Mouse (Mus musculus): ENCODE results near the gene Nfib. TPM values are rescaled to one million over a fixed set of nuclear protein-coding genes. Genes with fewer than 3 reads are reported as not detected.

The Nfib gene
- polyA plus RNA-seq, 1 experiment from 2014 or later, result 31.8 TPM

- ATAC-seq (ENCODE audit: insufficient number of reproducible peaks, low FRiP score, low TSS enrichment, low read depth), result no peak
- 94% methylated on average over 10 of the region's 10 CpGs for WGBS
Observed at GRCm38 (mm10) chr4:82494829-82495228, 210.7 kb downstream of the Nfib start.

GRCm38 (mm10) chr4:82494424-82494823 lies 211.1 kb downstream of the Nfib start:
- 75% methylated on average over 3 of the region's 3 CpGs for WGBS
- Histone ChIP-seq H3K4me3 (ENCODE audit: low read depth, low read length) (no peak overlapping the region), H3K9ac (ENCODE audit: low read length) (no peak overlapping the region), H3K4me2 (ENCODE audit: low read depth, severe bottlenecking) (no peak overlapping the region), H3K27me3 (ENCODE audit: control insufficient read depth, insufficient read depth, low read length) (no peaks in the 10 kb centered on the region), H3K9me3 (ENCODE audit: control insufficient read depth, low read length) (no peaks in the 10 kb centered on the region), H3K27ac (replicated peaks; ENCODE audit: low read depth, low read length) (no peak overlapping the region), H3K36me3 (ENCODE audit: control insufficient read depth, insufficient read depth, low read length) (peaks cover 9% of the 10 kb centered on the region), H3K4me1 (ENCODE audit: control insufficient read depth, insufficient read depth, low read length) (peaks cover 6% of the 10 kb centered on the region; the same call in 1 of the 2 replicates)
- ATAC-seq (ENCODE audit: insufficient number of reproducible peaks, low FRiP score, low TSS enrichment, low read depth) (no peak), DNase-seq (ENCODE audit: low spot score) (peak; percentile 5)

More at GRCm38 (mm10) chr4:82494829-82495228, 210.7 kb downstream of the Nfib start:
- DNase-seq (ENCODE audit: low spot score), result peak; percentile 16
- Histone ChIP-seq H3K4me2 (ENCODE audit: low read depth, severe bottlenecking) (no peak overlapping the region), H3K4me3 (ENCODE audit: low read depth, low read length) (no peak overlapping the region), H3K9ac (ENCODE audit: low read length) (no peak overlapping the region), H3K27me3 (ENCODE audit: control insufficient read depth, insufficient read depth, low read length) (no peaks in the 10 kb centered on the region), H3K4me1 (ENCODE audit: control insufficient read depth, insufficient read depth, low read length) (peaks cover 3% of the 10 kb centered on the region; the same call in 1 of the 2 replicates), H3K9me3 (ENCODE audit: control insufficient read depth, low read length) (no peaks in the 10 kb centered on the region), H3K36me3 (ENCODE audit: control insufficient read depth, insufficient read depth, low read length) (peaks cover 9% of the 10 kb centered on the region), H3K27ac (replicated peaks; ENCODE audit: low read depth, low read length) (no peak overlapping the region)

- Histone ChIP-seq H3K4me3 (ENCODE audit: low read depth, low read length) (no peak overlapping the region), H3K27ac (replicated peaks; ENCODE audit: low read depth, low read length) (no peak overlapping the region), H3K36me3 (ENCODE audit: control insufficient read depth, insufficient read depth, low read length) (peaks cover 9% of the 10 kb centered on the region), H3K9ac (ENCODE audit: low read length) (no peak overlapping the region), H3K9me3 (ENCODE audit: control insufficient read depth, low read length) (no peaks in the 10 kb centered on the region), H3K27me3 (ENCODE audit: control insufficient read depth, insufficient read depth, low read length) (no peaks in the 10 kb centered on the region), H3K4me2 (ENCODE audit: low read depth, severe bottlenecking) (no peak overlapping the region), H3K4me1 (ENCODE audit: control insufficient read depth, insufficient read depth, low read length) (peaks cover 6% of the 10 kb centered on the region; the same call in 1 of the 2 replicates)
- ATAC-seq (ENCODE audit: insufficient number of reproducible peaks, low FRiP score, low TSS enrichment, low read depth) (no peak), DNase-seq (ENCODE audit: low spot score) (no peak)
- WGBS, result 67% methylated on average over 1 of the region's 1 CpGs
Observed at GRCm38 (mm10) chr4:82493865-82494264, 211.7 kb downstream of the Nfib start.

GRCm38 (mm10) chr4:82493363-82493762 lies 212.2 kb downstream of the Nfib start:
- H3K4me1 ChIP-seq (ENCODE audit: control insufficient read depth, insufficient read depth, low read length), result peaks cover 6% of the 10 kb centered on the region; the same call in 1 of the 2 replicates
- ATAC-seq (ENCODE audit: insufficient number of reproducible peaks, low FRiP score, low TSS enrichment, low read depth), result no peak

GRCm38 (mm10) chr4:82492737-82493136 lies 212.8 kb downstream of the Nfib start:
- no peaks in the 10 kb centered on the region for H3K9me3 ChIP-seq (ENCODE audit: control insufficient read depth, low read length)
- peak; percentile 18 for DNase-seq (ENCODE audit: low spot score)
- H3K27ac ChIP-seq (replicated peaks; ENCODE audit: low read depth, low read length), result no peak overlapping the region
- H3K9ac ChIP-seq (ENCODE audit: low read length), result no peak overlapping the region
- no peak for ATAC-seq (ENCODE audit: insufficient number of reproducible peaks, low FRiP score, low TSS enrichment, low read depth)
- peaks cover 6% of the 10 kb centered on the region; the same call in 1 of the 2 replicates for H3K4me1 ChIP-seq (ENCODE audit: control insufficient read depth, insufficient read depth, low read length)
- H3K36me3 ChIP-seq (ENCODE audit: control insufficient read depth, insufficient read depth, low read length), result peaks cover 5% of the 10 kb centered on the region
- no peaks in the 10 kb centered on the region for H3K27me3 ChIP-seq (ENCODE audit: control insufficient read depth, insufficient read depth, low read length)
- no peak overlapping the region for H3K4me2 ChIP-seq (ENCODE audit: low read depth, severe bottlenecking)
- H3K4me3 ChIP-seq (ENCODE audit: low read depth, low read length), result no peak overlapping the region
- 82% methylated on average over 2 of the region's 2 CpGs for WGBS

More at GRCm38 (mm10) chr4:82493363-82493762, 212.2 kb downstream of the Nfib start:
- WGBS, result 82% methylated on average over 7 of the region's 7 CpGs
- H3K9me3 ChIP-seq (ENCODE audit: control insufficient read depth, low read length), result no peaks in the 10 kb centered on the region
- no peak overlapping the region for H3K4me3 ChIP-seq (ENCODE audit: low read depth, low read length)
- H3K27ac ChIP-seq (replicated peaks; ENCODE audit: low read depth, low read length), result no peak overlapping the region
- H3K36me3 ChIP-seq (ENCODE audit: control insufficient read depth, insufficient read depth, low read length), result peaks cover 9% of the 10 kb centered on the region
- DNase-seq (ENCODE audit: low spot score), result peak; percentile 14
- H3K27me3 ChIP-seq (ENCODE audit: control insufficient read depth, insufficient read depth, low read length), result no peaks in the 10 kb centered on the region
- no peak overlapping the region for H3K9ac ChIP-seq (ENCODE audit: low read length)
- no peak overlapping the region for H3K4me2 ChIP-seq (ENCODE audit: low read depth, severe bottlenecking)

- H3K4me2 ChIP-seq (ENCODE audit: low read depth, severe bottlenecking), result no peak overlapping the region
- H3K36me3 ChIP-seq (ENCODE audit: control insufficient read depth, insufficient read depth, low read length), result peaks cover 5% of the 10 kb centered on the region; the same call in 1 of the 2 replicates
- no peak overlapping the region for H3K9ac ChIP-seq (ENCODE audit: low read length)
- no peaks in the 10 kb centered on the region for H3K27me3 ChIP-seq (ENCODE audit: control insufficient read depth, insufficient read depth, low read length)
- H3K27ac ChIP-seq (replicated peaks; ENCODE audit: low read depth, low read length), result no peak overlapping the region
- DNase-seq (ENCODE audit: low spot score) (no peak), ATAC-seq (ENCODE audit: insufficient number of reproducible peaks, low FRiP score, low TSS enrichment, low read depth) (no peak)
- WGBS, result 12% methylated on average over 2 of the region's 2 CpGs
- H3K9me3 ChIP-seq (ENCODE audit: control insufficient read depth, low read length), result no peaks in the 10 kb centered on the region
- peaks cover 6% of the 10 kb centered on the region; the same call in 1 of the 2 replicates for H3K4me1 ChIP-seq (ENCODE audit: control insufficient read depth, insufficient read depth, low read length)
- no peak overlapping the region for H3K4me3 ChIP-seq (ENCODE audit: low read depth, low read length)
Observed at GRCm38 (mm10) chr4:82489939-82490338, 215.6 kb downstream of the Nfib start.

- no peak for ATAC-seq (ENCODE audit: insufficient number of reproducible peaks, low FRiP score, low TSS enrichment, low read depth)
- Histone ChIP-seq H3K4me3 (ENCODE audit: low read depth, low read length) (no peak overlapping the region), H3K4me1 (ENCODE audit: control insufficient read depth, insufficient read depth, low read length) (peaks cover 6% of the 10 kb centered on the region; the same call in 1 of the 2 replicates), H3K4me2 (ENCODE audit: low read depth, severe bottlenecking) (no peak overlapping the region), H3K27ac (replicated peaks; ENCODE audit: low read depth, low read length) (no peak overlapping the region), H3K36me3 (ENCODE audit: control insufficient read depth, insufficient read depth, low read length) (peaks cover 5% of the 10 kb centered on the region; the same call in 1 of the 2 replicates), H3K27me3 (ENCODE audit: control insufficient read depth, insufficient read depth, low read length) (no peaks in the 10 kb centered on the region), H3K9ac (ENCODE audit: low read length) (no peak overlapping the region), H3K9me3 (ENCODE audit: control insufficient read depth, low read length) (no peaks in the 10 kb centered on the region)
- DNase-seq (ENCODE audit: low spot score), result no peak
- 93% methylated on average over 2 of the region's 2 CpGs for WGBS
Observed at GRCm38 (mm10) chr4:82485910-82486309, 219.6 kb downstream of the Nfib start.

- Histone ChIP-seq H3K9ac (ENCODE audit: low read length) (no peak overlapping the region), H3K27ac (replicated peaks; ENCODE audit: low read depth, low read length) (no peak overlapping the region), H3K4me2 (ENCODE audit: low read depth, severe bottlenecking) (no peak overlapping the region), H3K4me3 (ENCODE audit: low read depth, low read length) (no peak overlapping the region), H3K36me3 (ENCODE audit: control insufficient read depth, insufficient read depth, low read length) (peaks cover 5% of the 10 kb centered on the region; the same call in 1 of the 2 replicates), H3K27me3 (ENCODE audit: control insufficient read depth, insufficient read depth, low read length) (no peaks in the 10 kb centered on the region), H3K4me1 (ENCODE audit: control insufficient read depth, insufficient read depth, low read length) (no peaks in the 10 kb centered on the region), H3K9me3 (ENCODE audit: control insufficient read depth, low read length) (no peaks in the 10 kb centered on the region)
- 59% methylated on average over 1 of the region's 1 CpGs for WGBS
- ATAC-seq (ENCODE audit: insufficient number of reproducible peaks, low FRiP score, low TSS enrichment, low read depth), result no peak
- DNase-seq (ENCODE audit: low spot score), result no peak
Observed at GRCm38 (mm10) chr4:82483871-82484270, 221.7 kb downstream of the Nfib start.

GRCm38 (mm10) chr4:82483298-82483697 lies 222.3 kb downstream of the Nfib start:
- H3K4me2 ChIP-seq (ENCODE audit: low read depth, severe bottlenecking), result no peak overlapping the region
- no peak overlapping the region for H3K4me3 ChIP-seq (ENCODE audit: low read depth, low read length)
- 81% methylated on average over 6 of the region's 6 CpGs for WGBS
- no peaks in the 10 kb centered on the region for H3K4me1 ChIP-seq (ENCODE audit: control insufficient read depth, insufficient read depth, low read length)
- H3K27ac ChIP-seq (replicated peaks; ENCODE audit: low read depth, low read length), result no peak overlapping the region
- no peaks in the 10 kb centered on the region for H3K27me3 ChIP-seq (ENCODE audit: control insufficient read depth, insufficient read depth, low read length)
- H3K9me3 ChIP-seq (ENCODE audit: control insufficient read depth, low read length), result no peaks in the 10 kb centered on the region
- H3K9ac ChIP-seq (ENCODE audit: low read length), result no peak overlapping the region
- peaks cover 5% of the 10 kb centered on the region; the same call in 1 of the 2 replicates for H3K36me3 ChIP-seq (ENCODE audit: control insufficient read depth, insufficient read depth, low read length)
- DNase-seq (ENCODE audit: low spot score) (no peak), ATAC-seq (ENCODE audit: insufficient number of reproducible peaks, low FRiP score, low TSS enrichment, low read depth) (no peak)

All from limb, embryonic 11.5 days (tissue).